Mouse (Mus musculus) natural killer cell, adult 2 months (primary cell): ENCODE results near the gene Zgrf1.

ENCODE experiments used
- DNase-seq, 2 experiments: peaks; one replicate each; pipeline ENCODE4 v3.0.0; 2022; ENCODE audit warnings: low spot score in 2 of 2

The Zgrf1 gene

GRCm38 (mm10) chr3:127639875-127640761, 86.8 kb downstream of the Zgrf1 start:
- peak in 1 of 2 experiments; percentile 40 for DNase-seq

- DNase-seq: no peak
Observed at GRCm38 (mm10) chr3:127640762-127641700, 87.7 kb downstream of the Zgrf1 start.

GRCm38 (mm10) chr3:127642211-127642610, 88.9 kb downstream of the Zgrf1 start:
- DNase-seq: no peak

GRCm38 (mm10) chr3:127646156-127646825, 93.0 kb downstream of the Zgrf1 start:
- no peak for DNase-seq

GRCm38 (mm10) chr3:127651742-127652653, 98.7 kb downstream of the Zgrf1 start:
- DNase-seq: no peak

GRCm38 (mm10) chr3:127660712-127661111, 107.4 kb downstream of the Zgrf1 start:
- DNase-seq: no peak

- DNase-seq: no peak
Observed at GRCm38 (mm10) chr3:127661646-127662531, 108.6 kb downstream of the Zgrf1 start.
